Mouse (Mus musculus): Measurements from ENCODE around the gene Ifnb1. TPM values are rescaled to one million over a fixed set of nuclear protein-coding genes. Genes with fewer than 3 reads are reported as not detected.
A peak's percentile ranks its signal among the peaks of the same experiment; 100 is the strongest.
"Not testable (repeated sequence)": the region's sequence is repeated elsewhere in the genome, so short reads cannot be mapped to it uniquely, and the experiment has no call there.

Gene Ifnb1
- not detected in 2 replicates for total RNA-seq (2014; fragmentation: Nextera tagmentation)
- not detected in 2 replicates for total RNA-seq (2017)

DNA sequence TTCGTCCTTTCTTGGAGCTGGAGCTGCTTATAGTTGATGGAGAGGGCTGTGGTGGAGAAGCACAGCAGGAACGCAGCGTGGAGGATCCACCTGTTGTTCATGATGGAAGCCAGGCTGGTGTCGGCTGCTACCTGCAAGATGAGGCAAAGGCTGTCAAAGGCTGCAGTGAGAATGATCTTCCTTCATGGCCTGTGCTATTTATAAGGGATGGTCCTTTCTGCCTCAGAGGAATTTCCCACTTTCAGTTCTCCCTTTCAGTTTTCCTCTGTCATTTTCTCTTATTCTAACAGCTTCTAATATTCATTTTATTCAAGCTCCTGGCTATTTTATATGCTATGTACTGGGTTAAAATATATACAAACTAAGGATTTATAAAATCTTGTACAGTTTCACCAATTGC lies at the start of gene Ifnb1:
Gene Ifnb1 (minus strand): TSS at position 101 of the 400 bp plus-strand sequence.
- no peak for ATAC-seq (replicated peaks; ENCODE audit: low FRiP score, low TSS enrichment, poor library complexity, severe bottlenecking)

DNA sequence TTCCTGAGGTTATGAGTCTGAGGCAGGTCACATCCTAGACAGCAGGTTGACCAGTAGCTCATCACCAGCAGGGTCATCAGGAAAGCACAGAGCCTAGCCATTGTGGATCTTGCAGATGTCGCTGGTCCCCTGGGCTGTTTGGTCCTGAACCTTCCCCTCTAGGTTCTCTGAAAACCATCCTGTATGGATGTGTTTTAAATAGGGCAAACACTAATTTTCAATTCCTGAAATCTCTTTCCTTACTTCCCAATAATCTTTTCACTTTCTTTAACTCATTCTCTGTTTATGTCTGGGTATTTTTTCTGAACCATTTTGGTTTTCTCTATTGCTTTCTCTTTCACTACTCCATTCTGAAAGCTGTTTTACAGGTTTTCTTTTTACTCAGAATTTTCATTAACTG lies 49.1 kb upstream of the Ifnb1 start, which contains the start of gene Ifna14:
Gene Ifna14 (minus strand): TSS at position 101 of the 400 bp plus-strand sequence.
- ATAC-seq (replicated peaks; ENCODE audit: low FRiP score, low TSS enrichment, poor library complexity, severe bottlenecking) = no peak

DNA sequence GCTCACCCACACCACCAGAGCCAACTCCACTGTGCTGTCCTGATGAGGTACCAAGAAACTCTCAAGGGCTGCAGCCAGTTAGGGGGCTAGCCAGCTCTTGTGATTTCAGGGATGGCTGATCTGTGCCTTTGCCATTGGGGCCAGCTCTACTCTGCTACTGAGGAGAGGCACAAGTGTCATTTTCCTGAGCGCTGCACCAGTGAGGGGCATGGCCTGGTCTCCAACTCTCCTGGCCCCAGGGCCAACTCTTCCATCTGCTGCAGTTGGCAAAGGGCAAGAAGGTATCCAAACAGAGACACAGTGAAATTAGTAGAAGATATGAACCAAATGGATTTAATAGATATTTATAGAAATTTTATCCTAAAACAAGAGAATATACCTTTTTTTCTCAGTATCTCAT lies 39.2 kb upstream of the Ifnb1 start:
- no peak for ATAC-seq (replicated peaks; ENCODE audit: low FRiP score, low TSS enrichment, poor library complexity, severe bottlenecking)

DNA sequence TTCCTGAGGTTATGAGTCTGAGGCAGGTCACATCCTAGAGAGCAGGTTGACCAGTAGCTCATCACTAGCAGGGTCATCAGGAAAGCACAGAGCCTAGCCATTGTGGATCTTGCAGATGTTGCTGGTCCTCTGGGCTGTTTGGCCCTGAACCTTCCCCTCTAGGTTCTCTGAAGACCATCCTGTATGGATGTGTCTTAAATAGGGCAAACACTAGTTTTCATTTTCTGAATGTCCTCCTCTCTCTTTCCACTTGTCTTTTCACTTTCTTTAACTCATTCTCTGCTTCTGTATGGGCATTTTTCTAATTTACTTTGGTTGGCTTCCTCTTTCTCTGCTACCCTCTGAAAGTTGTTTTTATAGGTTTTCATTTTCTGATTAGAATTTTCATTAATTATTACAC lies 35.6 kb upstream of the Ifnb1 start, which contains the start of gene Ifna15:
Gene Ifna15 (minus strand): TSS at position 101 of the 400 bp plus-strand sequence.
- ATAC-seq (replicated peaks; ENCODE audit: low FRiP score, low TSS enrichment, poor library complexity, severe bottlenecking) = not testable (repeated sequence)

DNA sequence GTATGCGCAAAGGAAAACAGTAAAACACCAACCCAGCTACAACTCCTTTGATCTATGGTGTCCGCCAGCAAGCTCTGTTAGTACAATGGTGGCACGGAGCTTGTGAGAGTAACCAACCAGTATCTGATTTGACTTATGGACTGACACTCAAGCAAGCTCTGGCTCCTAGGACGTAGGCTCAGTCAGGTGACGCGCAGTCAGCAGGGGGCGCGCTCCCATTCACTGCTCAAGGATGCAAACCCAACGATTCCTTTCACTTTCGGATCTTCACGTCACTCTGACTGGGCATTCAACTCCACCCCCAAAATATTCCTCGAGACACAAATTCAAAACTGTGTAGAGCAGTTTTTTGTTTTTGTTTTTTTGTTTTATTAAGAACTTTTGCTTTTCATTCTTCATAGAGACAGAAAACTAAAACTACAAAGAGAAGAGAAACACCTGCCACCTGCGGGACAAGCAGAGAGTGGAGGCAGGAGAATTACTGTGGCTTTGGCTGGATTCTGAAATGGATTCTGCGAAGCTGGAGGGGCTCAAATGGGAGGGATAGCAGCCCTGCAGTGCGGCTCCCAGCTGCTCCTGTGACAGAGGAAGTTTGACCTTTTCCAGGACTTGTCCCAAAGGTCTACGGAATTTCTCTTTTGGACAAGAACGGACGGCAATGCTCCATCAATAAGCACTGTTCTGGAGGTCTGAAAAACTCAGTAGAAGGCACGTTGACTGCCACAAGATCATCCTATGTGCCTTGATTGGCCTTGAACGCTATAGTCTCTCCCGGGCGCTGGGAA lies 27.8 kb upstream of the Ifnb1 start:
- peak; percentile 99 for ATAC-seq (replicated peaks; ENCODE audit: low FRiP score, low TSS enrichment, poor library complexity, severe bottlenecking)

DNA sequence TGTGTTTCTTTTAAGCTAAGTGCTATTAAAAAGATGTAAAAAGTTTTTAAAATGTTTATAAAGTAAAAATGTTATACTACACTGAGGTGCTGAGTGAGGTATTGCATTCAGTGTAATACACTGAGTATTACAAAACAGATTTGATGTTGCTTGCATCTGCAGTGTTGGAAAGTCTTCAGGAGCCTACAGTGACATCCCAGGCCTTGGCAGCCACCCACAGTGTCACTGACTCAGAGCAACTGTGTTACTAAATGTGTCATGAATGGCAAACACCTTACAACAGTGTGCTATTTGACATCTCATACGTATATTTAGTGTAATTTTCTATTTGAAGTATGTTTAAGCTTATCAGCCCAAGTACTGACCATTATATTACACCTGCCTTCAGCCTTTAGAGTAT lies 25.4 kb upstream of the Ifnb1 start:
- ATAC-seq (replicated peaks; ENCODE audit: low FRiP score, low TSS enrichment, poor library complexity, severe bottlenecking) = no peak

DNA sequence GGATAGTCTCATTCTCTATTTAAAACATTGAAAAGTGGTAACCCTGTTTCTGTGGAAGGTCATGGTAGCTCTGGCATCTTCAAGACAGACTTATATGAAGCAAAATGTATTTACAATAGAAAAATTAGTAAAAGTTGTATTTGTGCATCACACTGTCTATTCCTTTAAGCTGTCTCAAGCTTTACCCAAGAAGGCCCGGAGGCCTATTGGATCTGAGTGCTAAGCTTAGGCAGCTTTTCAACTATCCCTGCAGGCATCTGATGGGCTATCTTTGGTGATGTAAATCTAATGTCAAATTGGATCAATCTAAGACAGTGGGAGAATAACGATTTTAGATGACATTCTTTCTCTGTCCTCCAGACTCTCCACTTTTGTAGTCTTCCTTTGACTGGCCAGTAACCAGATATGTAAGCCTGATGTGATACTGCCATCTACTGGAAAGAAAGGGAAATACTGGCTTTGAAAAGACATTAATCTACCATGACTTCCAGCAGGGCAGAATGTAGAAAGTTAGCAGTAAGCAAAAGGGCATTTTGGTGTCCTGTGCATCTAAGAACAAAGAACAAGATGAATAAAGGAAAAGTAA lies 21.2 kb upstream of the Ifnb1 start:
- peak; percentile 93 for ATAC-seq (replicated peaks; ENCODE audit: low FRiP score, low TSS enrichment, poor library complexity, severe bottlenecking)

DNA sequence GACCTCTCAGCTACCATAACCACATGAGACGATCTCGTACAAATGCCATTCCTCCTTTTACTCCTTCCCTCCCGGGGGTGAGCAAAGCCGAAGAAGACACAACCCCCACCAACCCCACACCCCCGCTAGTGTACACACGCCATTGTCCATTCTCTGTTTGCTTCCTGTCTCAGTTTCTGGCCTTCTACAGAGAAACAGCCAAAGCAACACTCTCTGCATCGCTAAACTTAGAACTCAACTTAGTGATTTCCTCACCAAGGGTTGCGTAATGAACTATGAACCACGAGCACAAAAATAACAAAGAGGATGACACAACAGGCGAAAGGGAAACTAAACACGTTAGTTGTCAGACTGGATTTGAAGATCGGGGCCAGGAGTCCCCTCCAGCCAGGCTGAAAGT lies 14.8 kb upstream of the Ifnb1 start:
- peak; percentile 20; the same call in 1 of the 2 replicates for ATAC-seq (replicated peaks; ENCODE audit: low FRiP score, low TSS enrichment, poor library complexity, severe bottlenecking)

DNA sequence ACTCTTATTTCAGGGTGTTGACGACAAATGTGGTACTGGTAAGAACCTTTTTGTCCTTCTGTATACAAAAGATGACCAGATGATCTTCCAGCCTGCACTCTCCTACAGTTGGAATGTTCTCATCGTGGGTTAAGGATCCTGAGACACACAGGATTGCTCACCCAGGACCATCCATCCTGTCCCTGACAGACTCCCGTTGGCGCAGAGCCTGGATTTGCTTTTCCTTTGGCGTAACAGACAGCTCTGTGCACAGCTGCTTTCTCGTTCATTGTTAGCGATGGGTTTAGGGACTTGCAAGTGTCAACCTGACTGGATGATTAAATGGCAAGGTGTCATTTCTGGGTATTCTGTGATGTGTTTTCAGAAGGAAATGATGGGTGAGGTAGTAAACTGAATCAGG lies 14.1 kb upstream of the Ifnb1 start:
- no peak for ATAC-seq (replicated peaks; ENCODE audit: low FRiP score, low TSS enrichment, poor library complexity, severe bottlenecking)

DNA sequence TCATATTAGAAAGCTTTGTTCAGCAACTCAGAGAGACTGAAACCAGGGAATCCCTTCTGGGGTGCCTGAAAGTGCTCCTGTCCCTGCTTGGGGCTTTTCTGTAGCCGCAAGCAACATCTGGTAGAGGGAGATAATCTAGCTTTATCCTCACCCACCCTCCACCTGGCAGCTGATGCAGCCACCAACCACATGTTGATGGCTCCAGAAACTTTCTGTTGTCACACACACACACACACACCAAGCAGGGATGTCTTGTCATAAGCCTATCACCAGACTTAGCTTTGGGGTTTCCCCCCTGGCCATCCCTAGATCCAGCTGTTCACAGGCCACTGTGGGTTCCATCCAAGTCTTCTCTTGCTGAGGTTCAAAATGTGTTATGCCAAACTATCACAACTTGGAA lies 13.2 kb upstream of the Ifnb1 start:
- peak; percentile 91 for ATAC-seq (replicated peaks; ENCODE audit: low FRiP score, low TSS enrichment, poor library complexity, severe bottlenecking)

DNA sequence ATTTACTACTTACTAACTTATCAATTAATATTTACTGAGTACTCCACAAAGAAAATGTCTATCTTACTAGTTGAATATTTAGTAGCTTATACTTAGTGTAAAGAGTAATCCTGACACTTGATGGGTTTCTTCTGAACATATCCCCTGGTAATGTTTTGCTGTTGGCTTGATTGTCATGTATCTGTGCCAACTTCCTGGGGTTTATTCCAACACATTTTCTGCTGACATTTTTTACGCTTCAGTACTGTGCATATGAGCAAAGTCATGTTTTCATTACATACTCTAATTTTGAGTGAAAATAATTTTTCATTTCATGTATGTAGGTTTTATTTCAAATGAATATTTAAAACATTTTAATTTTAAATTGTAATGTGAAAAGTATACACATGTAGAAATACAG lies 12.3 kb upstream of the Ifnb1 start:
- no peak for ATAC-seq (replicated peaks; ENCODE audit: low FRiP score, low TSS enrichment, poor library complexity, severe bottlenecking)

DNA sequence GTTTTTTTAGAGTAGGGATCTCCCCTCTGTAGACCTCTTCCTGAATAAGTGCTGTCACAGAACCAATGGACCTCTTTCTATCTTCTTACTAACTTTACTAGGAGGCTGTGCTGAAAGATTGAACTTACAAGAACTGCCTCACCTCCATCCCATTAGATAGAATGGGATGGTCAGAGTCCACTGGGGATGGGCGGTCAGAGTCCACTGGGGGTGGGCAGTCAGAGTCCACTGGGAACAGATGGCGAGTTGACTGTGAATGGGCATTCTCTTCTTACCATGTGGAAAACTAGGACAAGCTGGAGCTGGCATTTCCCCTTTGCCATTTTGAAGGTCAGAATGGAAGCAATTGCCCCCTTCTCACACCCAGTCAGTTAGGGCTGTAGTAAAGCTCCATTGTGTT lies 10.9 kb upstream of the Ifnb1 start:
- ATAC-seq (replicated peaks; ENCODE audit: low FRiP score, low TSS enrichment, poor library complexity, severe bottlenecking) = no peak

DNA sequence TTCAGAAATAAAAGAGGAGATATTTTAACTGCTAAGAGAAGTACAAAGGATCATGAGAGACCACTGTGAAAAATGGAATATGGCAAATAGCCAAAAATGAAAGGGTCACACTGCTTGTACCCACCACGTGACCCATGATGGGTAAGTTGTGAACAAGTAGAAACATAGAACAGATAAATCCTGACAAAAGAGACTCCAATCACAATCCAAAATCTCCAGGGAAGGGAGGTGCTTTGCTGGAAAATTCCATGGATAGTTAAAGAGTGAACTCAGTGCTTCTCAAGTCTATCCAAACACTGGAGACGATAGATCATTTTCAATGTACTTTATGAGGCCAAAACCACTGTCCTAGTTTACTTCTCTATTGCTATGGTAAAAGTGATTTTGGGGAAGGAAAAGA lies 8.3 kb upstream of the Ifnb1 start:
- ATAC-seq (replicated peaks; ENCODE audit: low FRiP score, low TSS enrichment, poor library complexity, severe bottlenecking) = no peak

DNA sequence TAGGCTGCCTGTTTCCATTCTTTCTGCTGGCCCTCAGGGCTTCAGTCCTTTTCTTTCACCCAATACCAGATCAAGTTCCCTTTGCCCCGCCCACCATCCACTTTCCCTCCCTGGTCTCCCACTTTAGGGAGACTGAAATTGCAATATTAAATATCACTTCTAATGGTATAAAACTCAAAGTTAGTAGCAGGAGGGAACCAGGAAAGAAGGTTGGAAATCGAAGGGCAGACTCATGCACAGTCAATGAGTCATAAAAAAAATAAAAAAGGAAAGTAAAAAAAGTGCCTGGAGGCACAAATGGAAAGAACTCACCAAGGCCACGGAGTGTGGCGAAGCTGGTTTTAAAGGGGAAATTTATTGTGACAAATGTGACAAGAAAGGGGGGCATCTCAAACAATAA lies 7.7 kb upstream of the Ifnb1 start:
- no peak for ATAC-seq (replicated peaks; ENCODE audit: low FRiP score, low TSS enrichment, poor library complexity, severe bottlenecking)

DNA sequence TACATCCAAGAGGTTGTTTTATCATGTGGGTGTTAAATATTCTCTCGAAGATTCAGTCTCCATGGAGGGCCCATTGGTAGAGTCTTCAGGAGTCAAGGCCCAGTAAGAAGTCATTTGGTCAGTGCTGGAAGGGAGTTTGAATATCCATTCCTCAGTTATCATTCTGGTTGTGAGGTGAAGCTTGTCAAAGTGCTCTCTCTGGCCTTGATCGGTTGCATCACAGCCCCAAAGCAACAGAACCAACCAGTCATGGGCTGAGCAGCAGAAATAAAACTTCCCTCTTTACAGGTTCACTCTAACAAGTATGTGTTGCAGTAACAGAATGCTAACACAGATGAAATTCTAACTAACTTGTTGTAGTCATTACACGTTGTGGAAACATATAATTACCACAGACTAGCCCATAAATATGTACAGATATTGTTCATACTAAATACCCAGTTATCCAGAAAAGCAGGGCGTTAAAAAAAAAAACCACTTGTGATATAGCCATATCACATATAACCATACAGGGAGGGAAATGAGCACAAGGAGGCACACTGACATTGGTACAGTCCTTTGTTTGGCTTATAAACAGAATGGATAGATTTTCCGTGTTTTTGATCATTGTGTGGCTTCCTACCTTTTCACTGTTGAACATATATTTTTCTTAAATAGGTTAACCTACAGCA lies 3.9 kb upstream of the Ifnb1 start:
- ATAC-seq (replicated peaks; ENCODE audit: low FRiP score, low TSS enrichment, poor library complexity, severe bottlenecking) = peak; percentile 79

DNA sequence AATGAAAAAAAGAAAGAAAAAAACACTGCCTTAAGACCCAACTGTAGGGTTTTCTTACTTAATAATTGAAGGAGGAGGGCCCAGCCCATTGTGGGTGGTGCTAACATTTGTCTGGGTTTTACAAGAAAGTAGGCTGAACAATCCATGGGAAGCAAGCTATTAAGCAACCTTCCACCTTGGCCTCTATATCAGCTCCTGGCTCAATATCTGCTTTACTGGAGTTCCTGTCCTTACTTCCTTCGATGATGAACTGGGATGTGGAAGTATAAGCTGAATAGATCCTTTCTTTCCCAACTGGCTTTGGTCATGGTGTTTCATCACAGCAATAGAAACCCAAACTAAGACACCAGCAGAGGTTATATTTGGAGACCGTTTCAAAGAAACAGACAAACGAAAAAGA lies 2.8 kb upstream of the Ifnb1 start:
- no peak for ATAC-seq (replicated peaks; ENCODE audit: low FRiP score, low TSS enrichment, poor library complexity, severe bottlenecking)

DNA sequence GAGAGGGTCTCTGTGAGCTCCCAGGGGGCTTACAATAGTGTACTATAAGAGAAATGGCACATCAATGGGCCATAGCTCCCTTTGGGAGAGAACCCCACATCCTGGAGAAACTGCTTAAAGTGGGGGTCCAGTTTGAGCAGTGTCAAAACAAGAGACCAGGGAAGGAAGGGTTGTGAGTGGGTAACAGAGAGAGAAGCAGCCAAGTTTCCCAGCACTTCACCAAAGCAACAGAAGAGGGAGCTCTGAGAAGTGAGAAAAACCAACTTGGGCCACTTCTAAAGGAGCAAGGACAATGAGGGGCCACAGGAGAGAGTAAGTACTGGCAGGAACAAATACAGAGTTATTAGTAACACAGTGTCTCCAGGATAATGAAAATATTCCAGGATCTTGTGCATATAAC lies 667 bp upstream of the Ifnb1 start:
- ATAC-seq (replicated peaks; ENCODE audit: low FRiP score, low TSS enrichment, poor library complexity, severe bottlenecking) = peak; percentile 80

DNA sequence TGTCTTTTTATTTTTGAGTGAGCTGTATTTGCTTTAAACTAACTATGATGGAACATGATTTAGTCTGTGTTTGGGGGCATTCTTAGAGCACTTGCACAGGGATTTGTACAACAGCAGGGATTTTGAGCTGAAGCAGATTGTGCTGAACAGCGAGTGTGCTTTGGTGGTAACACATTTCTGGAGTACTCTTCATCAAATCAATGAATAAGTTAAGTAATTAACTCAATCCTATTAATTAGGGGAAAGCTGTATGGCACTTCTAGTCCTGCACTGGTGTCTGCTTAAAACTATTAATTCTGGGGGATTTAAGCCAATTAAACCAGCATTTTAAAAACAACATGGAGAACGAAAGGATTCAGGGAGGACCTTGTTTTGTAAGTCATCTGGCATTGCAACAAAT lies 4.6 kb downstream of the Ifnb1 start:
- no peak for ATAC-seq (replicated peaks; ENCODE audit: low FRiP score, low TSS enrichment, poor library complexity, severe bottlenecking)

DNA sequence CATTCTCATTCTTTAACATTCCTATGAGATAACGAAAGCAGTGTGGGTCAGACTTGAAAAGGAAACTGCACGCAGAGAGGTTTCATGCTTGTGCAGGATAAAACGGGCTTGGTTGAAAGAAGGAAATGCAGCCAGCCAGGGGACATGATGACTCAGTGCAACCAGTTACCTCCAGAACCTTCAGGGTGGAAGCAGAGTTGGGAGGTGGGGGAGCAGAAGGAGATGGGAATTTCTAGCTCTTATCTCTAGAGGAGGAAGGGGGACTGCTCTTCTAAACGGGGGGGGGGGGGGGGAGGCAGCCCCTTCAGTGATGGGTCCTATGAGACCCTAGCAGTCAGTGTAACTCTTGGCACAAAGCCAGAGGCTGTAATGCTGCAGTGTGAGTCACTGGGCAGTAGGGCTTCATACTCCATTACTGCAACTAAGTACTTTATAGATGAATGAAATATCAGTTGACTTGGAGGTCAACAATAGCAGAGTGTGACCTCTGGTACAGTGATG lies 6.8 kb downstream of the Ifnb1 start:
- ATAC-seq (replicated peaks; ENCODE audit: low FRiP score, low TSS enrichment, poor library complexity, severe bottlenecking) = 0 out of 2 replicates have a peak, but pooled peaks have one; percentile 46

DNA sequence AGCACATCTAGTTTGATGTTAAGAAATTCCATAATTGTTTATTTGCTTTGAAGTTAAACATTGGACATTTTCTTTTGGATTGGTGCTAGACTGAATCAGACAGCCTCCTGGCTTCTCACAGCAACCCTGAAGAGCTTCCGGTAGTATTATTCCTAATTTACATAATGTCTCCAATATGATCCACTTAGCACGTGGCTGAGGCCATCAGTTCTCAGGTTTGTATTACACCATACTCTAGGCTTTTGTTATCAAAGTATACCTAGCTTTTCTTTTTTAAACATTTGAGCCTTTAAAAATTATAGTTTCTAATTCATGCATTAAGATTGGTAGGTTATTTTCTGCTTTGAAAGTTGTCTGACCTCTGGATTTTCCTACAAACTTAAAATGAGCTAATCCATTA lies 7.3 kb downstream of the Ifnb1 start:
- ATAC-seq (replicated peaks; ENCODE audit: low FRiP score, low TSS enrichment, poor library complexity, severe bottlenecking) = no peak

Data from megakaryocyte-erythroid progenitor cell, adult 5-6 weeks (primary cell).